10 mouse cellular contexts compared by ENCODE assay signal in the genomic region with DNA sequence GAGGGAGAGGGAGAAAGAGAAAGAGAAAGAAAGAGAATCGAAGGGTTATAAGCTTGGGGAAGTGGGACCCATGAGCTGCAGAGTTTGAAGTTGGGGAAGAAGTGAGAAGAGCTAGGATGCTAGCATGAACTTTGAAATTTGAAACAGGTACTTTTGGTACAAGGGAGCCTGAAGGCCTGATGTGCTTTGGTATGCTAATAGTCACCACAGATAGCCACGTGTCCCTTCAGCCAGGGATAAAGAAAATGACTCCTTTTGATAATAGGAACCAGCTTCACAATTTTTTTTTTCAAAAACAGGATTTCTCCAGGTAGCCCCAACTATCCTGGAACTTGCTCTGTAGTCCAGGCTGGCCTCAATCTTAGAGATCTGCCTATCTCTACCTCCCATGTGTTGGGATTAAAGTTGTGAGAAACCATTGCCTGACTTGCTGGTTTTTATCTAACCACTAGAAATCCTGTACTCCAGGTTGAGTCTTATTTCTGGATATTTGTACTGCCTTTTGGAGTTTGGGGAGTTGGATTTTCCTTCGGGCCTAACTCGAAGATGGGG. TPM values are rescaled to one million over a fixed set of nuclear protein-coding genes. Genes with fewer than 3 reads are reported as not detected.
DNase-seq lines count a peak whose midpoint lies in the region; ATAC-seq and TF ChIP-seq lines count a peak whose summit lies in the region.
"Had no signal": no experiment of that assay in that cellular context is flagged by ENCODE, and none has a peak within 500 bp of the region (broad histone marks: within the 10 kb centered on the region; RNA-seq: fewer than 3 reads in every experiment).

No protein-coding gene starts in this region.

- DNase-seq in heart, adult 11 months = no peak
- no peak for DNase-seq in ES-E14 (ENCODE audit: low read depth, low spot score)
- DNase-seq in midbrain, embryonic 11.5 days (ENCODE audit: low spot score, missing footprints) = peak; percentile 57
- no peak for DNase-seq in cerebellum, postnatal 10 days
- DNase-seq in urinary bladder, adult 2 months (ENCODE audit: low spot score) = no peak
- DNase-seq in spleen, postnatal 10 days (ENCODE audit: low spot score in 2 of 2) = no peak
- DNase-seq: lung, postnatal 36 days; thymus, adult 2 months had no signal

- H3K4me1 ChIP-seq in heart, embryonic 14.5 days (ENCODE audit: control insufficient read depth in 2 of 2, insufficient read depth in 2 of 2, low read length in 2 of 2) = peaks cover 6 to 31% of the 10 kb centered on the region in 2 experiments; a peak in 3 of 4 replicates
- peaks cover 0 to 2% of the 10 kb centered on the region in 2 experiments; a peak in 3 of 4 replicates for H3K4me1 ChIP-seq in ES-E14 (ENCODE audit: control insufficient read depth in 2 of 2, insufficient read depth in 2 of 2, low read length in 2 of 2, poor library complexity in 1 of 2)
- peaks cover 28% of the 10 kb centered on the region for H3K4me1 ChIP-seq in hindbrain, embryonic 12.5 days
- H3K4me1 ChIP-seq in midbrain, embryonic 11.5 days (ENCODE audit: control insufficient read depth, insufficient read depth, low read length) = peaks cover 23% of the 10 kb centered on the region

- no peak overlapping the region for H3K27ac ChIP-seq in heart, embryonic 14.5 days (replicated peaks in 1 of 2; ENCODE audit: control insufficient read depth in 1 of 2, insufficient read depth in 1 of 2, low read depth in 2 of 2, low read length in 2 of 2)
- H3K27ac ChIP-seq in ES-E14 (ENCODE audit: insufficient read depth, low read depth, low read length, poor library complexity, severe bottlenecking) = no peak overlapping the region
- H3K27ac ChIP-seq in hindbrain, embryonic 12.5 days = no peak overlapping the region
- H3K27ac ChIP-seq in midbrain, embryonic 11.5 days (ENCODE audit: low read depth, low read length) = no peak overlapping the region

- H3K36me3 ChIP-seq in heart, embryonic 14.5 days (ENCODE audit: control insufficient read depth, insufficient read depth, low read length) = peaks cover 11% of the 10 kb centered on the region
- peaks cover 3% of the 10 kb centered on the region for H3K36me3 ChIP-seq in ES-E14 (ENCODE audit: control insufficient read depth, insufficient read depth, low read length, poor library complexity, severe bottlenecking)
- H3K36me3 ChIP-seq in hindbrain, embryonic 12.5 days = peaks cover 7% of the 10 kb centered on the region
- no peaks in the 10 kb centered on the region for H3K36me3 ChIP-seq in midbrain, embryonic 11.5 days (ENCODE audit: control insufficient read depth, insufficient read depth, low read length)

- no peaks in the 10 kb centered on the region for H3K27me3 ChIP-seq in heart, embryonic 14.5 days (ENCODE audit: control insufficient read depth, insufficient read depth, low read length)
- H3K27me3 ChIP-seq in hindbrain, embryonic 12.5 days = no peaks in the 10 kb centered on the region
- no peaks in the 10 kb centered on the region for H3K27me3 ChIP-seq in midbrain, embryonic 11.5 days (ENCODE audit: control insufficient read depth, insufficient read depth, low read length)

- in situ Hi-C loops in ES-E14 (cut with MboI; ENCODE audit: low sequenced_read_pairs in 2 of 2, unreplicated experiment in 2 of 2) = no loop called here

- H3K4me2 ChIP-seq in heart, embryonic 14.5 days (ENCODE audit: low read length) = peak overlapping the region; percentile 97
- H3K4me2 ChIP-seq in hindbrain, embryonic 12.5 days (replicated peaks) = peak overlapping the region; percentile 97; the same call in 1 of the 2 replicates
- H3K4me2 ChIP-seq in midbrain, embryonic 11.5 days = peak overlapping the region; percentile 90; the same call in 1 of the 2 replicates

- H3K4me3 ChIP-seq in heart, embryonic 14.5 days (ENCODE audit: control insufficient read depth in 1 of 2, insufficient read depth in 1 of 2, low read depth in 1 of 2, low read length in 2 of 2) = peak overlapping the region in 1 of 2 experiments; percentile 98; a peak in 1 of 4 replicates
- peak overlapping the region in 1 of 2 experiments; percentile 91; a peak in 1 of 4 replicates for H3K4me3 ChIP-seq in ES-E14 (ENCODE audit: insufficient read depth in 1 of 2, low read depth in 1 of 2, low read length in 2 of 2, poor library complexity in 1 of 2, severe bottlenecking in 1 of 2)
- H3K4me3 ChIP-seq in hindbrain, embryonic 12.5 days = no peak overlapping the region; the same call in 1 of the 2 replicates
- H3K4me3 ChIP-seq in midbrain, embryonic 11.5 days (ENCODE audit: low read depth, low read length) = peak overlapping the region; percentile 91; the same call in 1 of the 2 replicates

- no peaks in the 10 kb centered on the region for H3K9me3 ChIP-seq in heart, embryonic 14.5 days (ENCODE audit: control insufficient read depth, low read length)
- H3K9me3 ChIP-seq in ES-E14 (ENCODE audit: control insufficient read depth, insufficient read depth, low read depth, low read length) = no peaks in the 10 kb centered on the region
- H3K9me3 ChIP-seq in hindbrain, embryonic 12.5 days (replicated peaks) = no peaks in the 10 kb centered on the region
- no peaks in the 10 kb centered on the region for H3K9me3 ChIP-seq in midbrain, embryonic 11.5 days (ENCODE audit: control insufficient read depth, low read length)

- ATAC-seq in heart, embryonic 14.5 days (ENCODE audit: insufficient number of reproducible peaks, insufficient read depth, low FRiP score, low read depth) = no peak
- ATAC-seq in hindbrain, embryonic 12.5 days (ENCODE audit: low FRiP score) = no peak
- ATAC-seq in midbrain, embryonic 11.5 days (ENCODE audit: low FRiP score) = no peak

- WGBS in heart, embryonic 14.5 days = 76% methylated on average over 4 of the region's 4 CpGs
- 80% methylated on average over 4 of the region's 4 CpGs for WGBS in hindbrain, embryonic 12.5 days
- WGBS in midbrain, embryonic 11.5 days = 79% methylated on average over 4 of the region's 4 CpGs

- H3K9ac ChIP-seq in heart, embryonic 14.5 days (ENCODE audit: low read length) = no peak overlapping the region; the same call in 1 of the 2 replicates
- H3K9ac ChIP-seq in ES-E14 (ENCODE audit: insufficient read depth, low read depth, low read length, poor library complexity, severe bottlenecking) = peak overlapping the region; percentile 81; the same call in 1 of the 2 replicates
- H3K9ac ChIP-seq in hindbrain, embryonic 12.5 days = no peak overlapping the region
- peak overlapping the region; percentile 88; the same call in 1 of the 2 replicates for H3K9ac ChIP-seq in midbrain, embryonic 11.5 days (ENCODE audit: low read length)

TF ChIP-seq in ES-E14, 5 proteins besides CTCF, POLR2A, EP300 and RAD21:
- TF ChIP-seq ZC3H11A (IDR thresholded peaks at IDR 0.05; ENCODE audit: borderline replicate concordance, low read depth, low read length) = no peak

RNA-seq across cellular contexts. Expression of gene Coro7, which starts 3.1 kb away (rescaled TPM):
- polyA plus RNA-seq in heart, embryonic 14.5 days (2014; fragmentation: Nextera tagmentation; extraction: Ambion mirVana) = 11.9 TPM in 2 replicates
- total RNA-seq in ES-E14 (2012; rRNA removed) = 14.4 and 21.3 TPM in 2 replicates
- 22.8 and 24.3 TPM in 2 replicates for polyA plus RNA-seq in hindbrain, embryonic 12.5 days (2016; fragmentation: Nextera tagmentation; extraction: Ambion mirVana)
- polyA plus RNA-seq in midbrain, embryonic 11.5 days (2014; fragmentation: Nextera tagmentation; extraction: Ambion mirVana) = 13.6 TPM in 2 replicates
- polyA plus RNA-seq in urinary bladder, adult 2 months (2012; rRNA removed) = 32.6 and 33.5 TPM in 2 replicates

RNA-seq across cellular contexts. Expression of gene Nmral1, which starts 36.5 kb away (rescaled TPM):
- 28.4 and 36.1 TPM in 2 replicates for polyA plus RNA-seq in heart, embryonic 14.5 days (2014; fragmentation: Nextera tagmentation; extraction: Ambion mirVana)
- 35.2 and 43.5 TPM in 2 replicates for total RNA-seq in ES-E14 (2012; rRNA removed)
- polyA plus RNA-seq in hindbrain, embryonic 12.5 days (2016; fragmentation: Nextera tagmentation; extraction: Ambion mirVana) = 89.8 and 102 TPM in 2 replicates
- 174 and 191 TPM in 2 replicates for polyA plus RNA-seq in midbrain, embryonic 11.5 days (2014; fragmentation: Nextera tagmentation; extraction: Ambion mirVana)
- polyA plus RNA-seq in urinary bladder, adult 2 months (2012; rRNA removed) = 8.3 and 12.0 TPM in 2 replicates

RNA-seq across cellular contexts. Expression of gene Dnaja3, which starts 42.9 kb away (rescaled TPM):
- polyA plus RNA-seq in heart, embryonic 14.5 days (2014; fragmentation: Nextera tagmentation; extraction: Ambion mirVana) = 68.9 and 70.3 TPM in 2 replicates
- total RNA-seq in ES-E14 (2012; rRNA removed) = 45.5 and 53.2 TPM in 2 replicates
- polyA plus RNA-seq in hindbrain, embryonic 12.5 days (2016; fragmentation: Nextera tagmentation; extraction: Ambion mirVana) = 56.2 and 56.9 TPM in 2 replicates
- polyA plus RNA-seq in midbrain, embryonic 11.5 days (2014; fragmentation: Nextera tagmentation; extraction: Ambion mirVana) = 53.4 and 57.0 TPM in 2 replicates
- 36.6 and 37.9 TPM in 2 replicates for polyA plus RNA-seq in urinary bladder, adult 2 months (2012; rRNA removed)

RNA-seq across cellular contexts. Expression of gene Vasn, which starts 43.0 kb away (rescaled TPM):
- polyA plus RNA-seq in heart, embryonic 14.5 days (2014; fragmentation: Nextera tagmentation; extraction: Ambion mirVana) = 11.9 and 12.8 TPM in 2 replicates
- total RNA-seq in ES-E14 (2012; rRNA removed) = 8.7 and 11.2 TPM in 2 replicates
- 16.3 and 18.0 TPM in 2 replicates for polyA plus RNA-seq in hindbrain, embryonic 12.5 days (2016; fragmentation: Nextera tagmentation; extraction: Ambion mirVana)
- 6.1 and 7.0 TPM in 2 replicates for polyA plus RNA-seq in midbrain, embryonic 11.5 days (2014; fragmentation: Nextera tagmentation; extraction: Ambion mirVana)
- polyA plus RNA-seq in urinary bladder, adult 2 months (2012; rRNA removed) = 26.6 and 28.5 TPM in 2 replicates

RNA-seq across cellular contexts. Expression of gene Hmox2, which starts 43.5 kb away (rescaled TPM):
- 87.1 and 103 TPM in 2 replicates for polyA plus RNA-seq in heart, embryonic 14.5 days (2014; fragmentation: Nextera tagmentation; extraction: Ambion mirVana)
- 26.2 and 36.1 TPM in 2 replicates for total RNA-seq in ES-E14 (2012; rRNA removed)
- 81.5 and 86.2 TPM in 2 replicates for polyA plus RNA-seq in hindbrain, embryonic 12.5 days (2016; fragmentation: Nextera tagmentation; extraction: Ambion mirVana)
- polyA plus RNA-seq in midbrain, embryonic 11.5 days (2014; fragmentation: Nextera tagmentation; extraction: Ambion mirVana) = 82.2 and 82.7 TPM in 2 replicates
- polyA plus RNA-seq in urinary bladder, adult 2 months (2012; rRNA removed) = 54.0 and 59.1 TPM in 2 replicates

Comparison
In these comparisons a context has a peak if more than half of its experiments do, and no peak if none do; other contexts are left out.
1. H3K9ac ChIP-seq: peak in ES-E14 (single experiment) and midbrain, embryonic 11.5 days (single experiment); none in heart, embryonic 14.5 days (single experiment) and hindbrain, embryonic 12.5 days (single experiment).
2. Peak in every context shown above with its lines, with median percentiles within 50 percentile points of each other: H3K4me2 ChIP-seq.